Mouse (Mus musculus): ENCODE measurements at regions not wholly inside any gene's neighbourhood (a gene's known extent, or its start where the extent isn't known, plus 50 kb on each side); places are given as distances from the start of the nearest gene placed in this dataset.

DNA sequence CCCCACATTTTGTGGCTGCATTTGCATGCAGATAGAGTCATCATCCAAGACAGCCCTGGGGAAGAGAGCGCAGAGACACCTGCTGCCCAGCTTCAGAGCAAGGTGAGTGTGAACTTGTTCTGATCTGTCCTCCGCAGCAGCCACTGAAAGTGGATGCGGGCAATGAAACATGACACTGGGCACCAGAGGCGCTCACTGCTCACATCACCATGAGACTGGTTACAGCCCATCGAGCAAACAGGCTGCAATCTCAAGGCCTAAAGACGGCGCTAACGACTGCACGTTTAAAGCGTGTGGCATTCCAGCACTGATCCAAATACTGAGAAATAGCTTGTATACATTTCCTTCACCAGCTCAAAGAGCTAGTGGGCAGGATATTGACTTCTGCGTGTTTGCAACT is 65.8 kb downstream of the Barhl2 start:
- DNase-seq, result no peak

DNA sequence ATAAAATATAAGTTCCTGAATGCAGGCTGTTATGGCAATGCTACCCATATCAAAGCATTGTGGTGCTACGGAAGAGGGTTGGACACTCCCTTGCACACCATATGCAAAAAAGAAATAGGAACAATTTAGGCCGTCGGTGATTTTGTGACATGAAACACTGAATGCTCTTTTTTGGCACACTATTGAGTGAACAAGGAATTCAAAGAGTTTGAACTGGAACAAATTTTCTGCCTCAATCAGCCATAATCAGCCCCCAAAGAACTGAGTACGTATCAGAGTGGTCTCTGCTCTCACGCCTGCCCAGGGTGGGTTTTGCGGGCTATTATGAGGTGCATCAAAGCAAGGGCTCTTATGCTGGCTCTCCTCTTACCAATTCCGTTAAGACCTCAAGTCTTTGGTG is 71.3 kb downstream of the Barhl2 start:
- no peak for DNase-seq

DNA sequence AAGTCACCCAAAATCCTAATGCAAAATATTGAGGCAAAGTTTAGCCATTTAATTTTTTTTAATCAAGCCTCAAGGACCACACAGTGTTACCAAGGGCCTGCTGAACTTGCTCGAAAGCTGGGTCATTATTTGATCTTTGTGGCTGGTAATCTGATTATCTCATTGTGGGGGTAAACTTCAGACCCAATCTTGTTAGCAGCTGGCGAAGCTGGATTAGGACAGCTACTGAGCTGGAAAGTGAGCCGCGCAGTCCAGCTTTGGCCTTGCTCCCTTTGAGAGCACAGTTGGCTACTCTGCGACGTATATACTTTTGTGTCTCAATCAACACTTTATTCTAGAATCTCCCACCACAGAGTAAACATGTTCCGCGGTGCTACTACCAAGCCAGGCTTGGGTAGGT is 72.1 kb downstream of the Barhl2 start:
- DNase-seq, result no peak

GRCm38 (mm10) chr5:106385219-106385618 is 72.7 kb downstream of the Barhl2 start:
- no peak for DNase-seq

DNA sequence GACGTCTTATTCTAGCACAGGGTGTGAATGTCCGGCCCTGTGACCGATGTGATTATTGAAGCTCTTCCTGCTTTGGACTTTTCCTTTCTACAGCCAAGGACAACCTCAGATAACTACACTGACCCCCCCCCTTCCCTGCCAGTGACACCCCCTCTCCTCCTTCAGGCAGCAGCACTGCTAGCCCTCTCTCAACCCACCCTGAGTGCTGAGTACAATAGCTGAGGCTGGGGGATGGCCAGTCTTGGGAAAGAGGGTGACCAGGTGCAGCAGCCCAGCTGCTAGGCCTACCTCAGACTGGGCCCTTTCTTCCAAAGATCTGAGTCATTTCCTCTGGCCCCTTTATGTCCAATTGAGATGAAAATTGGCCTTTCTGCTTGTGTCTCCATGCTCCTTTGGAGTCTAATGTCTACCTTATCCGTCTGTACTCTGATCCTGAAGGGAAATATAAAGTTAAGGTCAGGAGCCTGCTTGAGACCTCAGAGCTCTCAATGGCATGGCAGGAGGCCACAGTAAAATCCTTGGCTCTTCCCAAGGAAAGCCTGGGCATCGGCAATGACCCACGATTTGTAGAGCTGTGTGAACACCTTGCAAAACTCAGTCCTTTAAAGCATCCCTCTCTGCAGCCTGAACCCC is 73.7 kb downstream of the Barhl2 start:
- no peak for DNase-seq

GRCm38 (mm10) chr5:106381919-106382318 is 76.0 kb downstream of the Barhl2 start:
- DNase-seq, result no peak

- DNase-seq, result no peak
Observed at GRCm38 (mm10) chr5:106380631-106381285, 77.2 kb downstream of the Barhl2 start.

DNA sequence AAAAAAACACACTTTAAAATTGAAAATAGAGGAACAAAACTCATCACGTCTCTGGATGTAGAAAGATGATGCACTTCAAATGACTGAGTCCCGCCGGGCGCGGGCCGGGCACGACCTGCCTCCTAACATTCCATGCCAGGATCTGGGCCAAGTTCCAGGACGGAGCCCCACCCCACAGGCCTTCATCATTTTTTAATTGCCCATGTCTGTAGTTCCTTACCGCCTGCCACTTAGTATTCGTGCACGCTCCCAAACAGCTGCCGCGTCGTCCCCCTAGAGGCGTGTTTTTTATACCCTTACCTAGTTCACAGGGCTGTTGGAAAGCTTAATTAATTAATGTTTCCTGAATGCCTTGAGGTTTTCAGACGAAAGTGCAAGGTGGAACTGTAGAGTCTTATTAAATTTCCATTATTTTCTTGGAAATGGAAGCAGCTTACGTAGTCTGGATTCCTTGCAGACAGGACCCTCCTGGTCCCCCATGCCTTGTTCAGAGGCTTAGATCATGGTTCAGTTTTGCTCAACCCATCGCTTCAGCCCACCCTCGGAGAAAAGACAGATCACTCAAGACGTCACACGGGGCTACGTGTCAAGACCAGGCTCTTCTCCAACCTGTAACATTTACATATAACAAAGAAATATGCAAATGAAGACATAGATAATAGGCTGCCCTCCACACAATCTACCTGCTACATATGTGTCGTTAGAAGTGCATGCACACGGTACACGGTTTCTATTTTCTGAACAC is 81.0 kb downstream of the Barhl2 start:
- DNase-seq, result no peak

DNA sequence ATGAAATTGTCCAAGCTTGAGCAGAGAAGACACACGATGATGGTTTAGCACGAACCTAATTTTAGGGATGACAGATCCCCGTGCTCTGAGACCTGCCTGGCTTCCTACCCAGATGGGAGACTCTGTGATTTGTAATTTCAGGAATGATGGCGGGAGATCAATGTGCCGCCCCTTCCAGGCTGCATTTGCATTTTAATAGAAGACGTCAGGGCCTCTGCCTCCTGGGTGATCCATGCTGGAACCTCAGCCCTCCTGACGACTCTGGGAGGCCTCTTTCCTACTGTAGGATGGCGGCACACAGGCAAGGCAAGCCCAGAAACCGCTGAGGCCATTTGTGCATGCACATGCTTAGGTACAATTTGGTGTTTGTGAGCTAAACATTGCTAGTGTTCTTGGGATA is 90.1 kb downstream of the Barhl2 start:
- no peak for DNase-seq

DNA sequence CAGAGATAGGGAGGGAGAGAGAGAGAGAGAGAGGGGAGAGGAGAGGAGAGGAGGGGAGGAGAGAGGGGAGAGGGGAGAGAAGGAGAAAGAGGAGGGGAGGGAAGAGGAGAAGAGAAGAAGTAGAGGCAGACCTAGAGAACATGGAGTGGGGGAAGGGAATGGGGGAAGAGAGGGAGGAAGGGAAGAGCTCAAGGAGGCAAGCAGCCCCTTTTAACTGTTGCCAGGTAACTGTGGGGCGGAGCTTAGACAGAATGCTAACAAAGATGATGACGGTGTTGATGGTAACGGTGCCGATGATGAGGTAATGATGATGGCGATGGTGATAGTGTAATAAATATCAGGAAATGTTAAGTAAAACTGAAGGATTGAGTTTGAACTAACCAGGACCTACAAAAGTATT is 90.7 kb downstream of the Barhl2 start:
- DNase-seq, result no peak

- no peak for DNase-seq
Observed at GRCm38 (mm10) chr5:106366006-106366405, 92.0 kb downstream of the Barhl2 start.

DNA sequence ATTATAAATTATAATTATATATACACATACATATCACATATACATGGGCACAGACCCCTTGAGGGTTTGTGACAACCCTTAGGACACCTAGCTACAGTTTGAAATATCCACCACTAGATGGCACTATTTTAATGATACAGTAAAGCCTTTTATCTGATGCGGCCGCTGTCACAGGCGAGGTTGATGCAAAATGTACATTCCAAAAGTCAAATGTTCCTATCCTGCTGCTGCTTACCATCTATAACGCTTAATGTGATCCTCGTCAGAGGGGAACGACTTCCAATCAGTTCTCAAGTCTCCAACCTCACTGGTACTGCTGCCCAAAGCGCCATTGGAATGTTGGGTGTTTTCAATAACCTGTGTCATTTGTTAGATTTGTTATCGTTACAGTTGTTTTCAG is 92.9 kb downstream of the Barhl2 start:
- DNase-seq, result no peak

DNA sequence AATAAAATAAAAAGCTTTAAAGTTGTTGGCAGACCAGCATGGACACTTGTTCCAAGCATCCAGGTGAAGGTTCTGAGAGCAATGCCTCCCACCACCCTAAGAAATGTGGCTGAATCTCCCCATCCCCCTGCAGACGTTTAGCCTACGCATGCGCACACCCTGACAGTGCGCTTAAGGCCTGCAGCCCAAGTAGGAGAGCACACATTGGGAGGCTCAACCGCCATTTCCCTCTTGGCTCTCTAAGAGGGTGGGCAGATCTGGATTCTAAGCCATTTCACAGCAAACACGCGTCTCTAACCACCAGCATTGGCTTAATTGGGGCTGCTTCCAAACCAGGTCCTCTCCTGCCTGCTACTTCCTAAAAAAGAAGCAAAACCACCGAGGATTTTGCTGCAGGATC is 106.6 kb downstream of the Barhl2 start:
- no peak for DNase-seq

DNA sequence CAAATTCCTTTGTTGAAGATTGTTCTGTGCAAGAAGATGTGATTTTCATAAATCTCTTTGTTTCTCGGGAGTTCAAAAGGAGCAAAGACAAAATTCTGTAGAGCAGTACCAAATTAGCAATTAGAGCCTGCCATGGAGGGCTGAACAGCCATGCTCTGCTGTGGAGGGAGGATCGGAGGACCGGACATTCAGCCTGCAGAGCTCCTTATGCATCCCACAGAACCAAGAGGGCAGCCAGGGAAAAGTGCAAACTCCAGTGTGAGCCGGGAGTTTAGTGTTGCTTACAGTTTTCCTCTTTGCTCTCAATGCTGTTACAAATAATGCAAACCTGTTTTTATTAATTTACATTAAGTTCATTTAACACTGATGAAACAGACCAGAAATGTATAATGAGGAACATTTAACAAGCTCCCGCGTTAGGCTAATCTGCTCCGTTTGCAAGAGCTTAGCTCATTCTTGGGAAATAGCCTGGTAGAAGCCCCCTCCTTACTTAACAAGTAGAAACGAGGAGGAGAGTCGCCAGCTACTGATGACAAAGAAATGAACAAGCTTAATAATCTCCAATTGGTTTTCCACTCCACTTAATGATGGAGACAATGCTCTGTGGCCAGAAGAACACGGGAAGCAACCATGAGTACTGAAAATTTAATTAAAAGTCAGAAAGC is 108.0 kb downstream of the Barhl2 start:
- DNase-seq, result no peak

GRCm38 (mm10) chr5:106344308-106344707 is 113.7 kb downstream of the Barhl2 start:
- peak; percentile 4 for DNase-seq

DNA sequence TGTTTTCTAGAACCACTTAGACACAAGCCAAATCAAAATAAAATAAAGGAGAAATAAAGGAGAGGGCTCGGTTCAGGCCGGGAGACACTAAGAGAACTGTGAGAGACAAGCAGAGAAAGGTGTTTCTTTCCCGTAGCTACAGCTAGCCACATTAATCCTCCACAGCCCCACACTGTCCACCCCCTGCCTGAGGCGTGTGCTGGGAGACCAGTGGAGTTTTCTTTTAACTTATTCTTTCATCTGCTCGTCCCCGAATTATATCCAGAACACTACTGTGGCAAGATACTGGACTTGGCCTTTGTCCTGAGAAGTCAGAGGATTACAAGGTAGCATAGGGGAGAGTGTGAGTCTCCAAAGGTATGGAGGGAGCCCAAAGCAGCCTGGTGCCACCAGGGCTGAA is 114.4 kb downstream of the Barhl2 start:
- DNase-seq, result no peak

DNA sequence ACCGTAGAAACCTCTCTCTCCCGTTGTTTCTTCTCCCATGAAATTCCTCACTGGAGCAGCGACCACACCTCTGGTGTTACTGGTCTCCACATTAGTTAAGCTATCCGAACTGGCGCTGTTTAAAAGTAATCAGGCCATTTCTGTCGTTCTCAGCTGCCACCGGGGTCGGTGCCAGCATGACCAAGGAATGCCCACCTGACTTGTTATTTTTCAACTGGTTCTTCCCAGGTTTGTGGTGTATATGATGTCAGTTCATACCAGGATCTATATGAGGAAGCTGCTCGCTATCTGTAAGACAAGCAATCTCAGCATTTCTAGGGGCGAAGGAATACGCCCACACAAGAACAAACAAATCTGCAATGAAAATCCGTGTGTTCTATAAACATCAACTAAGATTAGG is 116.6 kb downstream of the Barhl2 start:
- no peak for DNase-seq

DNA sequence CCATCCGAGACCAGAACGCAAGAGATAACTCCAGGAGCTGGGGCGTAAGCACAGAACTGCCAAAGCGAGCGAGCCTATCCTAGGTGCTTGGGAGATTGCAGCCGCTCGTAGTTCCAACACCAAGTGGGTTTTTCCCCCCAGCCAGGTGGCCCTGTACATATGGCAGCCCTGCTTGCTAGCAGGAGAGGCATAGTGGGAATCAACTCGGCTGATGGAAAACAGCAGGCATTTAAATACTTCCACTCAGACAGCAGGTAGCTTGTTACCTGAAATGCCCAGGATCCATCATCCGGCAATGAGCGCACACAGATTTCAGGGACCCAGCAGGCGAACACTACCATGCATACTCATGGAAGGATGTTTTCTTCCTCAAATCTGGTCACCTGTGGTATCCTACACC is 122.3 kb downstream of the Barhl2 start:
- no peak for DNase-seq

GRCm38 (mm10) chr5:106327592-106328150 is 130.3 kb downstream of the Barhl2 start:
- no peak for DNase-seq

GRCm38 (mm10) chr5:106322574-106323215 is 135.3 kb downstream of the Barhl2 start:
- no peak for DNase-seq

DNA sequence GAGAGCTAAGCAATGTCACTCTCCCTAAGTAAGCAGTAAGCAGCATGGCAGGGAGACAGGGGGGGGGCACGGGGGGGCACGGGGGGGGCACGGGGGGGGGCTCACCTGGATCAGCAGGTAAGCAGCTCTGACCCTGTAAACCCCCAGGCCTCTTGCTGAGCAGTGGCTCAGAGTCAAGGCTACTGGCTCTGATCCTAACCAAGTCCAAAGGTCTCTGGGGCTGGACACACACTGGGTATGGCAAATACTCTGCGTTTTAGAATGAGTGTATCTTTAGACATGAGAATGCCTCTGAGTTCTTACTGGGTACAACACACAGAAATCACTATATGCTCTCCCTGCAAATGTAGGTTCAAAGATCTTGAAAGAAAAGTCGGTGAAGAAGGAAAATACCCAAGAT is 136.5 kb downstream of the Barhl2 start:
- DNase-seq, result no peak

GRCm38 (mm10) chr5:106321023-106321422 is 136.9 kb downstream of the Barhl2 start:
- no peak for DNase-seq

DNA sequence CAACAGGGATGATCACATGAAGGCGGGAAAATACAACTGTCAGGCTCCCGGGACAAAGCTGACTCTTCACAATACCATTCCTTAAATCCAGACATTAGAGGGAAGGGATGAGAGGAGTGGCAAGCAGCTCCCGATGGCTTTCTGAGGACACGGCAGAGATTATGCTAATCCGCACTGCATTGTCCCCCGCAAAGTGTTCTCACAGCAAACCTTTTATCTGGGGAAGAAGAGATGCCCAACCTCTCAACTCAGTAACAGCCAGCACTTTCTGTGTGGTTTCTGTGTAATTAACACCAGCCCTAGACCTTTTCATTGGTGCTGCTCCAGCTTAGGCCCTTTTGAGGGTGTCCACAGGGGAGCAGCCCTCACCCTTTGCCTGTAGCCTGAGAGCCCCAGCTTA is 137.9 kb downstream of the Barhl2 start:
- DNase-seq, result no peak
